Mouse (Mus musculus) kidney, postnatal 0 days (tissue): Measurements from ENCODE around the gene Tuba4a. TPM values are rescaled to one million over a fixed set of nuclear protein-coding genes. Genes with fewer than 3 reads are reported as not detected.

Experiments
- ATAC-seq: fragments of 200-750 bp; cut with Nextera tagmentation; replicated peaks from 2 replicates; pipeline ENCODE4 v1.8.0; 2017; ENCODE audit warnings: low read depth, moderate number of reproducible peaks, moderate TSS enrichment, moderate library complexity; ENCODE audit not compliant: low FRiP score
- DNase-seq: peaks from one replicate; pipeline ENCODE4 v3.0.0-alpha.2; 2016; ENCODE audit warnings: low spot score
- H3K27ac ChIP-seq: fragments of 300-500 bp; sonication (generic); 2 replicates; pipeline ENCODE4 v1.5.1; 2014; ENCODE audit warnings: mild to moderate bottlenecking
- H3K27me3 ChIP-seq: fragments of 300-500 bp; sonication (generic); 2 replicates; pipeline ENCODE4 v1.6.1; 2014; ENCODE audit warnings: low read length, mixed read lengths; ENCODE audit not compliant: insufficient read depth
- H3K36me3 ChIP-seq: fragments of 300-500 bp; sonication (generic); 2 replicates; pipeline ENCODE4 v1.6.1; 2014; ENCODE audit warnings: low read length, mixed read lengths; ENCODE audit not compliant: insufficient read depth
- H3K4me1 ChIP-seq: fragments of 300-500 bp; sonication (generic); replicated peaks from 2 replicates; pipeline ENCODE4 v1.6.1; 2014; ENCODE audit warnings: antibody characterized with exemption, low read length, mixed read lengths; ENCODE audit not compliant: insufficient read depth
- H3K4me2 ChIP-seq: fragments of 300-500 bp; sonication (generic); 2 replicates; pipeline ENCODE4 v1.6.1; 2014; ENCODE audit warnings: mild to moderate bottlenecking, low read length, moderate library complexity, mixed read lengths
- H3K4me3 ChIP-seq: fragments of 300-500 bp; sonication (generic); replicated peaks from 2 replicates; pipeline ENCODE4 v1.5.1; 2014; ENCODE audit warnings: low read depth, low read length
- H3K9ac ChIP-seq: fragments of 300-500 bp; sonication (generic); 2 replicates; pipeline ENCODE4 v1.6.1; 2014; ENCODE audit warnings: low read depth, low read length
- H3K9me3 ChIP-seq: fragments of 300-500 bp; sonication (generic); replicated peaks from 2 replicates; pipeline ENCODE4 v1.6.1; 2016; ENCODE audit warnings: low read length, inconsistent platforms, mixed read lengths
- CTCF ChIP-seq: IDR thresholded peaks from 2 replicates; pipeline ENCODE4 v1.5.1; 2016; ENCODE audit warnings: antibody characterized with exemption, low read depth, mild to moderate bottlenecking, moderate library complexity
- WGBS: fragments of 180-500 bp; shearing (Covaris S2); extraction: QIAGEN DNeasy Blood & Tissue Kit; methylation state at CpG from one replicate; pipeline ENCODE4 v1.1.7; 2014; 5-methylcytosine and 5-hydroxymethylcytosine counted together
- polyA plus RNA-seq: library from polyadenylated mRNA; unstranded; fragments of >200 nt; fragmentation: Nextera tagmentation; extraction: Ambion mirVana; gene quantifications from 2 replicates; pipeline ENCODE4 v1.2.1, GENCODE M21; 2015

The Tuba4a gene
- polyA plus RNA-seq, 1 experiment from 2014 or later = 171 TPM

DNA sequence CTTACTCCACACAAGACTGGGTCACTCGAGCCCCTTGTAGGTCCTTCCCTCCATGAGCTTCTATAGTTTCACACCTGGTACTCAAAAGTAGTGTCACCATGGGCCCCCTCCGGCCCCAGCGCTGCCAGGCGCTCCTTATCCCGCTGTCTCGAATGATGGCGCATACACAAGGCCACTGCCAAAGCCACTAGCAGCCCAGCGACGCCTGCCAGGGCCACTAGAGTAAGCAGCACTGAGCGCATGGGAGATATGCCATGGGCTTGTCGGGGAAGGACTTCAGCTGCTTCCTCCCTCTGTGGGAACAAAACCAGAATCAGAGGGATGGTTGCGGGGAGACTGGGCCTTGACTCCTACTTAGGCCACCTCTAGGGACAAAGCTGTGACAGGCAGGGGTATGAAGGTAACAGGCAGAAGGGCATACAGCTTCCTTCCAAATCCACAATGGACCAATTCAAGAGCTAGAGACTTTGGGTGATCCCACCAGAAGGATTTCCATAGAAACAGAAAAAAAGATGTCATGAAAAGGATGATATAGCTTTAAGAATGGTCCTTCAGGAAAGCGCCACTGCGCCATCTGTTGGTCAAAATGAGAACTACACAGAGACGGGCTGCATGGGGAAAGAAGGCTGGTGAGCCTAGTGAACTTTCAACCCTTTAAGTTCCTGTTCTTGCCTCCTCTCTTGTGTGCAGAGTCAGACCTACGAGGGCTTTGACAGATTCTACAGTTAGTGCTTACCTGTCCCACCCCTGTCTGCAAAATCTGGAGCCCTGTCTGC lies 34.4 kb upstream of the Tuba4a start:
- peak; percentile 97 for TF ChIP-seq CTCF
- H3K4me2 ChIP-seq = no peak overlapping the region
- no peak overlapping the region for H3K27ac ChIP-seq
- peaks cover 3% of the 10 kb centered on the region; the same call in 1 of the 2 replicates for H3K4me1 ChIP-seq
- ATAC-seq = no peak
- no peak overlapping the region for H3K9ac ChIP-seq
- no peak overlapping the region for H3K4me3 ChIP-seq
- WGBS = 63% methylated on average over 16 of the region's 16 CpGs
- no peaks in the 10 kb centered on the region for H3K27me3 ChIP-seq
- H3K9me3 ChIP-seq = no peaks in the 10 kb centered on the region
- no peaks in the 10 kb centered on the region for H3K36me3 ChIP-seq
- DNase-seq = peak; percentile 80

- Histone ChIP-seq H3K27me3 (no peaks in the 10 kb centered on the region), H3K27ac (no peak overlapping the region), H3K9me3 (no peaks in the 10 kb centered on the region), H3K36me3 (no peaks in the 10 kb centered on the region), H3K4me2 (no peak overlapping the region), H3K9ac (no peak overlapping the region), H3K4me1 (peaks cover 7% of the 10 kb centered on the region; the same call in 1 of the 2 replicates), H3K4me3 (no peak overlapping the region)
- DNase-seq = no peak
- 78% methylated on average over 16 of the region's 16 CpGs for WGBS
- no peak for ATAC-seq
- no peak; the same call in 1 of the 2 replicates for TF ChIP-seq CTCF
Observed at GRCm38 (mm10) chr1:75253029-75253428, 33.4 kb upstream of the Tuba4a start.

GRCm38 (mm10) chr1:75252308-75252707 lies 32.6 kb upstream of the Tuba4a start:
- ATAC-seq (no peak), DNase-seq (no peak)
- Histone ChIP-seq H3K36me3 (no peaks in the 10 kb centered on the region), H3K4me3 (no peak overlapping the region), H3K9ac (no peak overlapping the region), H3K27ac (no peak overlapping the region), H3K4me1 (peaks cover 10% of the 10 kb centered on the region; the same call in 1 of the 2 replicates), H3K4me2 (no peak overlapping the region), H3K9me3 (no peaks in the 10 kb centered on the region), H3K27me3 (no peaks in the 10 kb centered on the region)
- WGBS = 71% methylated on average over 13 of the region's 13 CpGs
- no peak for TF ChIP-seq CTCF

GRCm38 (mm10) chr1:75251112-75251970 lies 31.7 kb upstream of the Tuba4a start:
- DNase-seq (peak; percentile 76), ATAC-seq (peak; percentile 42)
- H3K4me2 ChIP-seq = peak overlapping the region; percentile 42
- no peak overlapping the region; the same call in 1 of the 2 replicates for H3K4me3 ChIP-seq
- WGBS = 4% methylated on average over 22 of the region's 22 CpGs
- peak; percentile 89 for TF ChIP-seq CTCF
- H3K27ac ChIP-seq = no peak overlapping the region
- no peaks in the 10 kb centered on the region for H3K27me3 ChIP-seq
- no peaks in the 10 kb centered on the region for H3K9me3 ChIP-seq
- peaks cover 10% of the 10 kb centered on the region; the same call in 1 of the 2 replicates for H3K4me1 ChIP-seq
- no peaks in the 10 kb centered on the region for H3K36me3 ChIP-seq
- H3K9ac ChIP-seq = no peak overlapping the region

DNA sequence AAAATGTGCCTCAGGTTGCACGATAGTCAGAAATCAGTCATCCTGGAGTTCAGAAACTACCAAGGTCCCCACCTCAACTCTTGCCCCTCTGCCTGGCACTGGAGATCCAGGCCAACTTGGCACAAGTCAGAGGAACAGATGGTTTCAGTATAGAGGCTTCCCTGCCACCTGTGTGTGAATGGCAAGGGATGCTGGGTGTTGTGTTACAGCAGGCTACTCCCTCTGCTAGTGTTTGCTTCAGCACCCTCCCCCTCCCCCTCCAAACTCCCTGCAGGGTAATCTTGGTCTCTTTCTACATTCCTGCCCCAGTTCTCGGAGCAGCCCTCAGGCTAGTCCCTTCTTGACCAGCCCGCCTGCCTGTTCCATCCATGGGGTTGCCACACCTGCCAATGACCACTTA lies 30.8 kb upstream of the Tuba4a start:
- no peak overlapping the region for H3K9ac ChIP-seq
- no peak overlapping the region for H3K4me2 ChIP-seq
- DNase-seq (no peak), ATAC-seq (no peak)
- H3K4me1 ChIP-seq = peaks cover 10% of the 10 kb centered on the region; the same call in 1 of the 2 replicates
- no peak for TF ChIP-seq CTCF
- no peak overlapping the region for H3K27ac ChIP-seq
- no peaks in the 10 kb centered on the region for H3K36me3 ChIP-seq
- no peak overlapping the region for H3K4me3 ChIP-seq
- H3K9me3 ChIP-seq = no peaks in the 10 kb centered on the region
- WGBS = 47% methylated on average over 3 of the region's 3 CpGs
- no peaks in the 10 kb centered on the region for H3K27me3 ChIP-seq
